Comparison of ENCODE assay signal across 11 mouse cellular contexts in genomic region chr2:157513737-157514208, GRCm38 (mm10). TPM values are rescaled to one million over a fixed set of nuclear protein-coding genes. Genes with fewer than 3 reads are reported as not detected.
DNase-seq lines count a peak whose midpoint lies in the region; ATAC-seq and TF ChIP-seq lines count a peak whose summit lies in the region.
"Had no signal": no experiment of that assay in that cellular context is flagged by ENCODE, and none has a peak within 500 bp of the region (broad histone marks: within the 10 kb centered on the region; RNA-seq: fewer than 3 reads in every experiment).

No protein-coding gene starts in this region.

- H3K4me2 ChIP-seq in hindbrain, embryonic 13.5 days = no peak overlapping the region
- H3K4me2 ChIP-seq in midbrain, embryonic 12.5 days (replicated peaks) = no peak overlapping the region
- H3K4me2 ChIP-seq: neural tube, embryonic 12.5 days; stomach, embryonic 15.5 days had no signal

- DNase-seq in layer of hippocampus, adult 2 months (ENCODE audit: low spot score in 2 of 2) = no peak
- no peak for DNase-seq in layer of hippocampus, adult 18-20 months (ENCODE audit: low spot score in 2 of 2)
- peak; percentile 55 for DNase-seq in embryo, embryonic 10 days (ENCODE audit: low spot score)
- DNase-seq in frontal cortex, adult 2 months (ENCODE audit: extremely low spot score in 1 of 2, low spot score in 1 of 2) = no peak
- DNase-seq in thymus, postnatal 4 days = no peak
- no peak for DNase-seq in kidney, postnatal 25 days
- DNase-seq: gastrocnemius, adult 2 months had no signal

- 26% methylated on average over 9 of the region's 9 CpGs for WGBS in hindbrain, embryonic 13.5 days
- WGBS in midbrain, embryonic 12.5 days = 19% methylated on average over 9 of the region's 9 CpGs

- no peaks in the 10 kb centered on the region for H3K27me3 ChIP-seq in hindbrain, embryonic 13.5 days
- H3K27me3 ChIP-seq in midbrain, embryonic 12.5 days = peaks cover 35% of the 10 kb centered on the region
- H3K27me3 ChIP-seq: stomach, embryonic 15.5 days had no signal

- H3K27ac ChIP-seq in layer of hippocampus, adult 2 months = peak overlapping the region; percentile 62; the same call in 1 of the 2 replicates
- H3K27ac ChIP-seq in hindbrain, embryonic 13.5 days = peak overlapping the region; percentile 60; the same call in 1 of the 2 replicates
- H3K27ac ChIP-seq in midbrain, embryonic 12.5 days (replicated peaks) = peak overlapping the region; percentile 57
- H3K27ac ChIP-seq: gastrocnemius, adult 2 months; neural tube, embryonic 12.5 days; stomach, embryonic 15.5 days had no signal

- H3K4me1 ChIP-seq in hindbrain, embryonic 13.5 days (replicated peaks) = peaks cover 48% of the 10 kb centered on the region
- H3K4me1 ChIP-seq in midbrain, embryonic 12.5 days = peaks cover 42% of the 10 kb centered on the region
- H3K4me1 ChIP-seq: stomach, embryonic 15.5 days had no signal

- no peak overlapping the region for H3K4me3 ChIP-seq in layer of hippocampus, adult 2 months
- H3K4me3 ChIP-seq in hindbrain, embryonic 13.5 days = no peak overlapping the region
- no peak overlapping the region for H3K4me3 ChIP-seq in midbrain, embryonic 12.5 days
- H3K4me3 ChIP-seq: gastrocnemius, adult 2 months; neural tube, embryonic 12.5 days; stomach, embryonic 15.5 days had no signal

- no peaks in the 10 kb centered on the region for H3K9me3 ChIP-seq in hindbrain, embryonic 13.5 days
- no peaks in the 10 kb centered on the region for H3K9me3 ChIP-seq in midbrain, embryonic 12.5 days
- H3K9me3 ChIP-seq: neural tube, embryonic 12.5 days; stomach, embryonic 15.5 days had no signal

- H3K36me3 ChIP-seq in hindbrain, embryonic 13.5 days = no peaks in the 10 kb centered on the region
- H3K36me3 ChIP-seq in midbrain, embryonic 12.5 days = no peaks in the 10 kb centered on the region
- H3K36me3 ChIP-seq: neural tube, embryonic 12.5 days; stomach, embryonic 15.5 days had no signal

- ATAC-seq in hindbrain, embryonic 13.5 days (ENCODE audit: low FRiP score) = no peak
- ATAC-seq in midbrain, embryonic 12.5 days (ENCODE audit: low FRiP score, low read depth) = no peak

- TF ChIP-seq CTCF in layer of hippocampus, adult 2 months (conservative IDR thresholded peaks at IDR 0.05) = no peak

- H3K9ac ChIP-seq in hindbrain, embryonic 13.5 days = no peak overlapping the region
- 0 out of 2 replicates have a peak overlapping the region, but pooled peaks have one; percentile 15 for H3K9ac ChIP-seq in midbrain, embryonic 12.5 days (replicated peaks)
- H3K9ac ChIP-seq: neural tube, embryonic 12.5 days; stomach, embryonic 15.5 days had no signal

RNA-seq across cellular contexts. Expression of gene Nnat, which starts 46.1 kb away (rescaled TPM):
- total RNA-seq in layer of hippocampus, adult 2 months (2021) = 100 to 1,000 TPM; 437 to 558 TPM
- 100 to 1,000 TPM; 481 to 624 TPM for total RNA-seq in layer of hippocampus, adult 18-20 months (2021)
- polyA plus RNA-seq in hindbrain, embryonic 13.5 days (2015; fragmentation: Nextera tagmentation; extraction: Ambion mirVana) = 6,024 and 6,534 TPM in 2 replicates
- polyA plus RNA-seq in midbrain, embryonic 12.5 days (2016; fragmentation: Nextera tagmentation; extraction: Ambion mirVana) = 4,044 and 4,632 TPM in 2 replicates
- 370 and 428 TPM in 2 replicates for polyA plus RNA-seq in frontal cortex, adult 2 months (2012; rRNA removed)

RNA-seq across cellular contexts. Expression of gene Blcap, which starts 57.3 kb away (rescaled TPM):
- 100 to 1,000 TPM; 131 to 139 TPM for total RNA-seq in layer of hippocampus, adult 2 months (2021)
- total RNA-seq in layer of hippocampus, adult 18-20 months (2021) = 100 to 1,000 TPM; 120 to 136 TPM
- 219 and 232 TPM in 2 replicates for polyA plus RNA-seq in hindbrain, embryonic 13.5 days (2015; fragmentation: Nextera tagmentation; extraction: Ambion mirVana)
- polyA plus RNA-seq in midbrain, embryonic 12.5 days (2016; fragmentation: Nextera tagmentation; extraction: Ambion mirVana) = 132 and 149 TPM in 2 replicates
- polyA plus RNA-seq in frontal cortex, adult 2 months (2012; rRNA removed) = 107 and 113 TPM in 2 replicates
